Mouse (Mus musculus) retina, postnatal 1 day (tissue): ENCODE measurements around the gene Lgr5.
A peak's percentile ranks its signal among the peaks of the same experiment; 100 is the strongest.

ENCODE experiments used
- DNase-seq: peaks from one replicate; pipeline ENCODE4 v3.0.0-alpha.2; 2012

The Lgr5 gene

DNA sequence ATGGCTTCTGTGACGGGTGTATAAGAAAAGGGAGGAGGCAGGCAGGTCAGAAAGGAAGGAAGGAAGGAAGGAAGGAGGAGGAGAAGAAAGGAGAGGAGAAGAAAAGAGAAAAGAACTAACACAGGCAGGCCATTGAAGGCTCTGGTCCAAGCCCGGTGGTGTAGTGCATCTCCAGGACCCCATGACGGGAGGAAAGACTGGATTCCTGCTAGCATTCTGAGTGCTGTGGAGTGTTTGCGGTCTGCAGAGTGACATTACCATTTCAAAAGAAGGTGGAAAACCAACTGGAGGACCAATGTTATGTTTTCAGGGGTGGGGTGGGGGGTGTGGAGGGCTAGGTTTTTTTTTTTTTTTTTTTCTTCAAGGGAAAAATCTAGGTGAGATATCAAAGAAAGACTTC lies 165.6 kb downstream of the Lgr5 start:
- DNase-seq = no peak

DNA sequence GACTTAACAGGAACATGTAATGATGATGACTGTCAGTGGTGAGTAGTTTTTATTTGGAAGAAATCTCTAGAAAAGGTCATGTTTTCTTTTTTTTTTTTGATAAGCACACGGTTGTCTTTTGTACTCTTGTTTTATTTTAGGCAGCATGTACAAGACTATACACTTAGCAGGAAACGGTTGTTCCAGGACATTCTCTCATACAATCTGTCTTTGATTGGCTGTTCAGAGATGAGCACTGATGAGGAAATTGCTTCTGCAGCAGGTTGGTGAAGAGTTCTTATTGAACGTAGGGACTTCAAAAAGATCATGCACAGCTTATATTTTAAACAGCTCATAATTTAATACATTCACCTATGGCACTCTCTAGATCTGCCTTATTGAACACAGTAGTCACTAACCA lies 173.5 kb downstream of the Lgr5 start:
- no peak for DNase-seq

DNA sequence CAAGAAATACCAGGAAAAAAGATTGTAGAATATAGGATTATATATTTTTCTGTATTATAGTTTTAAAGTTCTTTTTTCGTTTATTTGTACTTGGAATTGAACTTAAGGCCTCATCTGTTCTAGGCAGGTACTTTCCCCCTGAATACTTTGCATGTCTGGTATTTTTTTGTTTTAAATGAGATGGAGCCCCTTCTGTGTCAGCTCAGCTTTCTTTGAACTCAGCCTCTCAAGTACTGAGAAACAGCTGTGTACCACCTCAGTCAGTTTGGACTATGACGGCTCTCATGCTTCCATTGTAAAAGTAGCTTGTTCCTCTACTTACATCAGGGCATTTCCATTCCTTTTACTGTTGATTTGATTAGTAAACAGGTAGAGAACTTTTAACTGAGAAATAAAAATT lies 174.1 kb downstream of the Lgr5 start:
- DNase-seq = no peak

DNA sequence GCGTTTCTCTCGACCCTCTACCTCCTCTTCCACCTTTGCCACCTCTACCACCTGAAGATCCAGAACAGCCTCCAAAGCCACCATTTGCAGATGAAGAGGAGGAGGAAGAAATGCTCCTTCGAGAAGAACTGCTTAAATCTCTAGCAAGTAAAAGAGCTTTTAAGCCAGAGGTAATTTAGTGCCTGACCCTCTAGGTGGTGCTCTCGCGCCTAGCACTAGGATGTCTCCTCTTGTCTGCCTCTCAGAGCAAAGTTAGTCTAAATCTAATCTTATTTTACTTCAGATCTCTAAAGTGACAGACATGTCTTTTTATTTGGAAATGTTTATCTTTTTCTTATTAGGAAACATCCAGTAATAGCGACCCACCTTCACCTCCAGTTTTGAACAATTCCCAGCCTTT lies 181.2 kb downstream of the Lgr5 start:
- peak; percentile 72 for DNase-seq
